Mouse (Mus musculus) gonadal fat pad, adult 2 months (tissue): Measurements from ENCODE around the gene Mettl23. TPM values are rescaled to one million over a fixed set of nuclear protein-coding genes. Genes with fewer than 3 reads are reported as not detected.
"Not testable (repeated sequence)": the region's sequence is repeated elsewhere in the genome, so short reads cannot be mapped to it uniquely, and the experiment has no call there.

ENCODE experiments used
- DNase-seq: peaks from one replicate; pipeline ENCODE4 v3.0.0-alpha.2; 2012; ENCODE audit warnings: low read depth
- polyA plus RNA-seq: library from polyadenylated mRNA; depleted of rRNA; stranded (reverse); fragments of >200 nt; gene quantifications from 2 replicates; pipeline ENCODE4 v1.2.3, GENCODE M21; 2012; rRNA removed

Gene Mettl23
- polyA plus RNA-seq, 1 experiment, result 25.9 TPM

DNA sequence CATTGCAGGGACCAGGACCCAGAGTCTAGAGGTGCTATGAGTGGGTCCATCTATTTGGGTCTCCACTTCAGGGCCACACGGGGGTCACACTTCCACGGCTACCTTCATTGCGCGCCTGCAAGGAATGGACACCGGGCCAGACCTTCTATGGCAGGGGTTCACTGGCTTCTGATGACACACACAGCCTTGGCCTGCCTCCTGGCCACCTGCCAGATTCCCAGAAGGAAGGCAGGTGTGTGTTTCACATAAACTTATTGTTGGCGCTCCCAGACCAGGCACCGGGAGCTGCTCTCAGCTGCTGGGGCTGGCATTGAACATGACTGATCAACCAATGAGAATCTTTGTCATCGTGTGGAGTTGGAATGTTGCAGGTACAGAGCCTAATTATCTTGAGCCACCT is 35.4 kb downstream of the Mettl23 start:
- no peak for DNase-seq

- no peak for DNase-seq
Measured at GRCm38 (mm10) chr11:116880839-116881238, 37.8 kb downstream of the Mettl23 start.

- no peak for DNase-seq
Measured at GRCm38 (mm10) chr11:116881440-116881839, 38.4 kb downstream of the Mettl23 start.

DNA sequence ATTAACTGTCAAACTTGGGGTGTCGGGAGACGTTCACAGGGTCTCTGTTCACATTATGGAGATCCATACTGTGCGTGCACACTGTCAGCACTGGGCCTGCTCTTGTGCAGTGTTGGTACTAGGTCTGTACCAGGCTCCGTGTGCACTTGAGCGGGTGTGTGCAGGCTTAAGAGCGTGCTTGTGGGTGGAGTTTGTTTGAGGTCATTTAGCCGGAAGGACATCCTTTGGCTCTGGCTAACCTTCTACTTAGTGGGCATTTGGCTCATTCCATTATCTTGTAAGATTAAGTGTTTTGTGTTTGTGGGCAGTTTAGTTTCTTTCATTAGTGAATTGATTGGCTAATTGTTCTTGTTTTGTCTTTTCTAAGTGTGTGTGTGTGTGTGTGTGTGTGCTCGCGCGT is 39.4 kb downstream of the Mettl23 start:
- no peak for DNase-seq

DNA sequence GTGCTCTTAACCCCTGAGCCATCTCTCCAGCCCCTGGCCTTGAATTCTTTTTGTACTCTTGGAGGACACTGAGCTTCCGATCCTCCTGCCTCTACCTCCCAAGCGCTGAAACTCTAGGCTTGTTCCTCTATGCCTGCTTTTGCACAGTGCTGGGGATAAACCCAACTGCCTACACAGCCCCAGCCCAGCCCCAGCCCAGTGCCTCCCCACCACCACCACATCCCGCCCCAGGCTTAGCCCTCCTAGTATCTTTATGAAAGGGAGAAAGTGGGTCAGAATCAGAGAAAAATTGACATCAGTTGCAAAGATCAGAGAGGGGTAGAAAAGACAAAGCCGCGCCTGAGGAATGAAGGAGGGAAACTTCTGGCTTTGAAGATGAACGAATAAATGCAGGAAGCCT is 41.0 kb downstream of the Mettl23 start:
- no peak for DNase-seq

- DNase-seq, result no peak
Measured at GRCm38 (mm10) chr11:116885275-116886151, 42.4 kb downstream of the Mettl23 start.

GRCm38 (mm10) chr11:116887136-116887535 is 44.1 kb downstream of the Mettl23 start:
- no peak for DNase-seq

DNA sequence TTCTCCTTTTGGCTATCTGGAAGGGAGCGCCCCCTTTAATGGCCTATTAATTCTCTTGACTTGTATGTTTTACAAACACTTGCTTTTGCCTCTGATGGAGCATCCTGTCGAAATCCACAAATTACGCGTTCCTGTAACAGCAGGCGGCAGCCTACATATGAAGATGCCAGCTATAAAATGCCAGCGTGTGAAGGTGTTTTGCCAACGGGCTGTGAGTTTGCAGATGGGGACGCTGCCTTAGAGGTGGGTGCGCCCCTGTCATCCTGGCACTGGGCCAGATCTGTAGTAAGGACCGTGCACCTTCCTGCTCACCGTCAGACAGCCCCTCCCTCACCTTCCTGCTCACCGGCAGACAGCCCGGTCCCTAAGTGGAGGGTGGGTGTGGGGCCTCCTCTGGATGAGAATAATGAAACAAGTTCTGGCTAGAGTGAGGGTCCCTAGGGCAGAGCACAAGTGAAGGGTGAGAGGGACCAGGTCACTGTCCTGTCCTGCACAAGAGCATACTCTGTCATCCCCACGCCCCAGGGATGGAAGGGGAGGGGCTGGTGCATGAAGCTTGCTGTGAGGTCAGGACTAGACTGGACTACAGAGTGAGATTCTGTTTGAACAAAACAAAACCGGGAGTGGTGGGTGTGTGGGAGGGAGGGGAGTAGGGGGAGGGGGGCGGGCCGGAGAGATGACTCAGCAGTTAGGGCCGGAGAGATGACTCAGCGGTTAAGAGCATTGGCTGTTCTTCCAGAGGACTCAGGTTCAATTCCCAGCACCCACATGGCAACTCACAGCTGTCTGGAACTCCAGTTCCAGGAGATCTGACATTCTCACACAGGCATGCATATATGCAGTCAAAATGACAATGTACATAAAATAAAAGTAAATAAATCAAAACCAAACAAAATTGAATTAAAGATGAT is 50.7 kb downstream of the Mettl23 start:
- DNase-seq, result no peak

GRCm38 (mm10) chr11:116895402-116895801 is 52.3 kb downstream of the Mettl23 start:
- DNase-seq, result no peak

GRCm38 (mm10) chr11:116899247-116899646 is 56.2 kb downstream of the Mettl23 start:
- no peak for DNase-seq

DNA sequence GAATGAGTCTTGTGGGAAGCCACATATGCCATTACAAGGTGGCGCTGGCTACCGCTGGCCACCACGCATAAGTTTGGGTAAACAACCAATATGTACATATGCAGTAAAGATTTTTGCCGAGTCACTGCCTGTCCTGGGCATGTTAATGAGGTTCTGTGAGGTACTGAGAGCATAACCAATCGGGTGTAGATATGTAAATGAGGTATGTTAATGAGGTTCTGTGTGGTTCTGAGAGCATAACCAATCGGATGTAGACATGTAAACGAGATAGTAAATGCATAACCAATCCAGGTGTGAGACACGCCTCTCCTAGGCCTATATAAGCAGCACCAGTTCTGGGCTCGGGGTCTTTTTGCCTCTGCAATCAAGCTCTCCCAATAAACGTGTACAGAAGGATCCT is 59.5 kb downstream of the Mettl23 start:
- not testable (repeated sequence) for DNase-seq

Other genes starting within 250 kb of the Mettl23 start
- 29.9 and 33.8 TPM in 2 replicates for gene Rhbdf2, start 216.3 kb upstream of the Mettl23 start, polyA plus RNA-seq
- gene Prcd, start 189.7 kb upstream of the Mettl23 start, polyA plus RNA-seq, result 1.7 and 1.9 TPM in 2 replicates
- gene Cygb, start 189.0 kb upstream of the Mettl23 start, polyA plus RNA-seq, result 50.3 and 55.4 TPM in 2 replicates
- 0.57 TPM in 1 of 2 replicates, not detected in the other for gene St6galnac1, start 67.8 kb upstream of the Mettl23 start, polyA plus RNA-seq
- 13.9 and 31.5 TPM in 2 replicates for gene Mxra7, start 15.2 kb upstream of the Mettl23 start, polyA plus RNA-seq
- 27.9 and 32.5 TPM in 2 replicates for gene Jmjd6, start 171 bp downstream of the Mettl23 start, polyA plus RNA-seq
- 34.2 and 36.7 TPM in 2 replicates for gene Mfsd11, start 9.2 kb downstream of the Mettl23 start, polyA plus RNA-seq
- gene Srsf2, start 9.8 kb downstream of the Mettl23 start, polyA plus RNA-seq, result 279 and 335 TPM in 2 replicates
- gene Mgat5b, start 75.6 kb downstream of the Mettl23 start, polyA plus RNA-seq, result 0.11 and 0.15 TPM in 2 replicates